Mouse (Mus musculus) forebrain, embryonic 13.5 days (tissue): ENCODE measurements at regions not wholly inside any gene's neighbourhood (a gene's known extent, or its start where the extent isn't known, plus 50 kb on each side); places are given as distances from the start of the nearest gene placed in this dataset.

ENCODE experiments used
- ATAC-seq: fragments of 200-750 bp; cut with Nextera tagmentation; 2 replicates; pipeline ENCODE4 v1.8.0; 2017
- H3K27ac ChIP-seq: fragments of 300-500 bp; sonication (generic); 2 replicates; pipeline ENCODE4 v1.5.1; 2015; ENCODE audit warnings: inconsistent platforms, mild to moderate bottlenecking, moderate library complexity
- H3K27me3 ChIP-seq: fragments of 300-500 bp; sonication (generic); 2 replicates; pipeline ENCODE4 v1.6.1; 2015; ENCODE audit warnings: mild to moderate bottlenecking, inconsistent platforms
- H3K36me3 ChIP-seq: fragments of 300-500 bp; sonication (generic); 2 replicates; pipeline ENCODE4 v1.6.1; 2015; ENCODE audit warnings: mild to moderate bottlenecking, inconsistent platforms; ENCODE audit not compliant: poor library complexity, severe bottlenecking
- H3K4me1 ChIP-seq: fragments of 300-500 bp; sonication (generic); 2 replicates; pipeline ENCODE4 v1.6.1; 2015; ENCODE audit warnings: inconsistent platforms
- H3K4me2 ChIP-seq: fragments of 300-500 bp; sonication (generic); 2 replicates; pipeline ENCODE4 v1.6.1; 2015; ENCODE audit warnings: inconsistent platforms, mild to moderate bottlenecking, moderate library complexity
- H3K4me3 ChIP-seq: fragments of 300-500 bp; sonication (generic); 2 replicates; pipeline ENCODE4 v1.5.1; 2015; ENCODE audit warnings: mild to moderate bottlenecking, inconsistent platforms
- H3K9ac ChIP-seq: fragments of 300-500 bp; sonication (generic); 2 replicates; pipeline ENCODE4 v1.6.1; 2015; ENCODE audit warnings: mild to moderate bottlenecking, inconsistent platforms
- H3K9me3 ChIP-seq: fragments of 300-500 bp; sonication (generic); replicated peaks from 2 replicates; pipeline ENCODE4 v1.6.1; 2016; ENCODE audit warnings: inconsistent platforms
- WGBS: fragments of 180-500 bp; shearing (Covaris S2); methylation state at CpG from one replicate; pipeline ENCODE4 v1.1.7; 2015; 5-methylcytosine and 5-hydroxymethylcytosine counted together

DNA sequence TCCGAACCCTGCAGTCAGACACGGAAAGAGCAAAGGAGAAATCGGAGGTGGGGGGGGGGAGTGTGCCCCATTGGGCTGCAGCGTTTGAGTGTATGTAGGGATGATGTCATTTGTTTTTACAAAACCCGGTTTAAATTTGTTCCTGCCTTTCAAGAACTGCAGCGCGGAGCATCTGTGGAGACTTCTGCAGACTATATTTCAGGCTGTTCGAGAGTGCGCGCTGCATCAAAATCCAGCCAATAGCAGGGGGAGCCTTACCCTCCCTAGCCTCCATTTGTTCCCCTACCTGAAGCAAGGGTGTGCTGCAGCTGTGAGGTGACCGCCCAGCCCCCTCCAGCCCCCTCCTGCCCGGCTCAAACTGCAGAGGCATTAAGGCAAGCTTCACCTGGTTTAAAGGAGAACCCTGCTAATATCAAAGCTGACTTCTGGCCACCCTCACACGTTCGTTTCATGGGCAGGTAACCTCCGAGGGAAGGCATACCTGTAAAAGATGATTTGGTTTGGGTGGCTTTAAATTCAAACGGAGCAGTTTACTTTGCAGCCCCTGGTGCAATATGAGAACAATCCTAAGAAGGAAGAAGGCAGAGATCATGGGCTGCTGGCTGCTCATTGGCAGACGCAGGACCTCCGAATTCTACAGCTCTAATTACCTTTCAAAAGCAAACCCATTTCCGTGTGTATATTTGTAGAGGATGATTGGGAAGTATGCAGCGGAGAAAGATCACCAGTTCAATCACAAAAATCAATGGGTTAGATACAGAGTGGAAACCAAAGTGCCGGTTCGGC lies 193.3 kb upstream of the Klf12 start:
- ATAC-seq, result peak; percentile 91
- Histone ChIP-seq H3K27ac (no peak overlapping the region), H3K9ac (peak overlapping the region; percentile 60), H3K36me3 (no peaks in the 10 kb centered on the region), H3K4me2 (peak overlapping the region; percentile 81), H3K27me3 (no peaks in the 10 kb centered on the region), H3K4me3 (peak overlapping the region; percentile 44), H3K4me1 (peaks cover 14% of the 10 kb centered on the region), H3K9me3 (no peaks in the 10 kb centered on the region)
- 8% methylated on average over 22 of the region's 22 CpGs for WGBS

DNA sequence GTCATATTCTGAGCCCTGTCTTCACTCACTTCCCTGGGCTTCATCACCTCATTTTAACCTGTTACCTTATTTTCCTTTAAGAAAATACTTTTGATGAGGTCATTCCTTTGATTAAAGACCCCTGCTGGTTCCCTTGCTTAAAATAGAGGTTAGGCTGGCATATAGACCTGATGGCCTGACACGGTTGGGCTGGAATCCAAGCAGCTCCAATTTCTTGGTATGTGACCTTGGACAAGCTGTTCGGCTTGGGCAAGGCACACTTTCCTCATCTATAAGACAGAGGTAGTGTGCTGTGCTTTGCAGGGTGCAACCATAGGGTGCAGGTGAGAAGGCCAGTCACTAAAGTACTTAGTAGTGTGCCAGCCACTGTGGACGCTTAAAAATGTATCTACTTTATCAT lies 183.8 kb upstream of the Klf12 start:
- no peak for ATAC-seq
- no peaks in the 10 kb centered on the region for H3K27me3 ChIP-seq
- no peaks in the 10 kb centered on the region for H3K4me1 ChIP-seq
- H3K4me2 ChIP-seq, result no peak overlapping the region
- no peak overlapping the region for H3K27ac ChIP-seq
- H3K4me3 ChIP-seq, result no peak overlapping the region
- no peak overlapping the region for H3K9ac ChIP-seq
- no peaks in the 10 kb centered on the region for H3K9me3 ChIP-seq
- no peaks in the 10 kb centered on the region for H3K36me3 ChIP-seq
- WGBS, result 88% methylated on average over 3 of the region's 3 CpGs

DNA sequence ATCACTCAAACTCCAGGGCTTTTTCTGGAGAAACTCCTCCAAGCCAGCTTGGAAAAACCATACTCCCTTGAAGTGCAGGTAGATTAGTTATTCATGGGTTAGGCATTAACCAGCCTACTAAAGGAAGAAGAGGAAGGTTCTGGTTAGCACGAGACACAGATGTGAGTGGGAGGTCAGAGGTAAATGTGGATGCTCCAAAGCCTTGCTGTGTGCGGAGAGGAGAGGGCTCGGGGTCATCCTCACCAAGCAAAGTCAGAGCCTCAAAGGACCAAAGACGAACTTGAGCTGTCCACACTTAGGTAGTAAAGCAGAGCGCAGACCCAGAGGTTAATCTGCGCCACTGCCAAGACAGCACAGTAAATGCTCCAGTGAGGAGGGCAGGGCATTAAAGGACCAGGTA lies 177.8 kb upstream of the Klf12 start:
- Histone ChIP-seq H3K27ac (peak overlapping the region; percentile 2; the same call in 1 of the 2 replicates), H3K9ac (no peak overlapping the region), H3K27me3 (no peaks in the 10 kb centered on the region), H3K4me2 (no peak overlapping the region), H3K4me3 (no peak overlapping the region), H3K4me1 (peaks cover 45% of the 10 kb centered on the region), H3K9me3 (no peaks in the 10 kb centered on the region), H3K36me3 (no peaks in the 10 kb centered on the region)
- ATAC-seq, result no peak
- 90% methylated on average over 6 of the region's 6 CpGs for WGBS

DNA sequence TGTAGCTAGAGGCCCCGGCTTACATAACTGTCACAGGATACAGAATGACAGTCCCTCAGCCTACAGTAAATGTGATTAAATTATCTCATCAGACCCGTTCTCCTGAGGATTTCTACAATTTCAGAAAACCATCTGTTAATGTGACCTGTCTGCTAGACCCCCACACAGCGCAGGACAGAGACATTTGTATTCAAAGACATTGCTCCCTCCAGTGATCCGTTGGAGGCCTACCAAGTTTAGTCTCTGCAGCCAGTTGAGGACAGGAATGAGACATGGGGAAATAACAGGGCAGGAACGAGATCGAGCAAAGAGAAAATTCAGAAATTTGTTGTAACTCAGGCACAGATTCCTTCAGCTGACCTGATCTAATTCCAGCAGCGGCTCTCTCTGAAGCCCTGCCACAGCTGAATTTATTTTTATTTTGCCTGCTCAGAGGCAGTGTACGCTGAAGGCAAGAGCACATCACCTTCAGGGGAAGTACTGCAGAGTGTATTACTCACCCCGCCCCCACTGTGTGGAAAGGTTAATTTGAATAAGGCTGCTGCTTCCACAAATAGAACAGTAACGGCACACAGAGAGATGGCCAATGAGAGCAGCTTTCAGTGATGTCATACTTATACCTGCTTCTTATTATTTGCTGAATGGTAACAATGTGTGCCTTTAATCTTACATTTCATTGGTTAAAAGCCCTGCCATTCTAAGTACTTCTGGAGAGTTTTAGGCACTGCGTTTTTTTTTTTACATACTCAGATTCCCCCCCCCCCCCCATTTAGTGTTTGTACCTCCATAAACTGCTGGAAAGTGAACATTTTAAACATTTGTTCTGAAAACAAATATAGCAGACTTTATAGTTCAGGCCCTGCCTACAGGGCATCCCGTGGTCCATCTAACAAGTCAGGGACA lies 176.9 kb upstream of the Klf12 start:
- H3K4me2 ChIP-seq, result peak overlapping the region; percentile 47
- 27% methylated on average over 12 of the region's 12 CpGs for WGBS
- peaks cover 45% of the 10 kb centered on the region for H3K4me1 ChIP-seq
- peak overlapping the region; percentile 37 for H3K9ac ChIP-seq
- no peaks in the 10 kb centered on the region for H3K36me3 ChIP-seq
- no peak overlapping the region for H3K4me3 ChIP-seq
- peak overlapping the region; percentile 81 for H3K27ac ChIP-seq
- peak; percentile 85 for ATAC-seq
- no peaks in the 10 kb centered on the region for H3K27me3 ChIP-seq
- H3K9me3 ChIP-seq, result no peaks in the 10 kb centered on the region

DNA sequence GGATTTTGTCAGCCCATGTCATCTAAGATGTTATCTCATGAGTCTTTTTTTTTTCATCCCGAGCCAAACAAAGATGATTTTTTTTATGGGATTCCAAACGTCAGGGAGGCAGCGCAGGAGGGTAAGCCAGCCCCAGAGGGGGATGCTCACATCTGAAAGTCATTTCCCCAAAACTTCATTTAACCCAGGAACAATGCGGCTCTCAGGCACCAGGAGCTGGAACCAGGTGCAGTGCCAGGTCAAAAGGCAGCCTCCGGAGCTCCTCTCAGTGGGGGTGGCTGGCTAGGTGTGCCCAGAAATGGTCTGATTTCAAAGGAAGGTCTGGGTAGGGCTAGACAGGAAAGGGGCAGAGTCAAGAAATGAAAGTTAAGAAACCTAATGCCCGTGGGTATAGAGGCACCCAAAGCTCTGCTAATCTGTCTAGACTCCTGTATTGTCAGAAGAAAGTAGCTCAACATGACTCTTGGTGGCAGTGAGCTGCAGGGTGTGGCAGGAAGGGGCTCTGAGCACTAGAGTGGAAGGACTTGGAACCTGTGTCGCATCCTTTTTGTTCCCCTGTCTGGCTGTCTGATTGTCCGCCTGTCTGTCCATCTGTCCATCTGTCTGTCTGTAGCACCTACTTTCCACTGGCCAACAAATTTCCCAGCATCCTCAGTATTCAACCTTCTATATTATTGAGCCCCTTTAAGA lies 175.3 kb upstream of the Klf12 start:
- ATAC-seq, result no peak
- H3K9me3 ChIP-seq, result no peaks in the 10 kb centered on the region
- WGBS, result 17% methylated on average over 8 of the region's 8 CpGs
- H3K9ac ChIP-seq, result peak overlapping the region; percentile 51
- peak overlapping the region; percentile 21 for H3K4me3 ChIP-seq
- peak overlapping the region; percentile 87 for H3K27ac ChIP-seq
- H3K4me1 ChIP-seq, result peaks cover 45% of the 10 kb centered on the region
- no peaks in the 10 kb centered on the region for H3K36me3 ChIP-seq
- peak overlapping the region; percentile 58 for H3K4me2 ChIP-seq
- no peaks in the 10 kb centered on the region for H3K27me3 ChIP-seq

DNA sequence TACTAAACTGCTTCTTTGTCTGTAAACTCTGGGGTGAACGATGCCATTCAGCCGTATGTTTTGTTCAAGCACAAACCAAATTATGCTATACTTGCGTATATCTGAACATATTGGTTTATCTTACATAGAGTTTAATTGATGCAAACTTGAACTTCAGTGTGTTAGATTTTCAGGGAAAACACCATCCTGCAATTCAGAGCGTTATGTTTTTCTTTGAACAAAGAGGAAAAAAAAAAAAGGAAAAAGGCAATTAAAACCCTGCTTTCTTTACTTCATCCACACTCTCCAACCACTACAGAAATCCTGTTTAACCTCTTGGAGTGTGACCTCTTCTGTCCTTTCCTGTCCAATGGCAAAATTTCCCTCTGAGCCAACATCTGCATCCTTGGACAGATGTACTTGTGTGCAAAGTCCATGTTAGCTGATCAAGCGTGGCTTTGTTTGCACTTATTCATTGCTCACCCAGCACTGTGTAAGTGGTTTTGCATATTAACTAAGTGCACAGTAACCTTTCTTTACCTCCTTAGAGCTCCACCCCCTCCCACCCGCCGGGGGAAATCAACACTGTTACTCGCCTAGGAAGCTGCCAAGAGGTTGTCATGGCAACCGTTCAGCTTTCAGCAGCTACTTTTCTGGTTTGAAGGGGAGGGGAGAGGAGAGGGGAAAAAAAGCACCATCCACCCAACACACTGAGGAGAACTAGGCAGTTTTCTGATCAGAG lies 174.4 kb upstream of the Klf12 start:
- peak overlapping the region; percentile 58 for H3K4me2 ChIP-seq
- H3K9me3 ChIP-seq, result no peaks in the 10 kb centered on the region
- 2% methylated on average over 9 of the region's 9 CpGs for WGBS
- H3K4me1 ChIP-seq, result peaks cover 45% of the 10 kb centered on the region
- H3K36me3 ChIP-seq, result no peaks in the 10 kb centered on the region
- no peaks in the 10 kb centered on the region for H3K27me3 ChIP-seq
- ATAC-seq, result peak; percentile 96
- peak overlapping the region; percentile 87 for H3K27ac ChIP-seq
- peak overlapping the region; percentile 21 for H3K4me3 ChIP-seq
- no peak overlapping the region for H3K9ac ChIP-seq

DNA sequence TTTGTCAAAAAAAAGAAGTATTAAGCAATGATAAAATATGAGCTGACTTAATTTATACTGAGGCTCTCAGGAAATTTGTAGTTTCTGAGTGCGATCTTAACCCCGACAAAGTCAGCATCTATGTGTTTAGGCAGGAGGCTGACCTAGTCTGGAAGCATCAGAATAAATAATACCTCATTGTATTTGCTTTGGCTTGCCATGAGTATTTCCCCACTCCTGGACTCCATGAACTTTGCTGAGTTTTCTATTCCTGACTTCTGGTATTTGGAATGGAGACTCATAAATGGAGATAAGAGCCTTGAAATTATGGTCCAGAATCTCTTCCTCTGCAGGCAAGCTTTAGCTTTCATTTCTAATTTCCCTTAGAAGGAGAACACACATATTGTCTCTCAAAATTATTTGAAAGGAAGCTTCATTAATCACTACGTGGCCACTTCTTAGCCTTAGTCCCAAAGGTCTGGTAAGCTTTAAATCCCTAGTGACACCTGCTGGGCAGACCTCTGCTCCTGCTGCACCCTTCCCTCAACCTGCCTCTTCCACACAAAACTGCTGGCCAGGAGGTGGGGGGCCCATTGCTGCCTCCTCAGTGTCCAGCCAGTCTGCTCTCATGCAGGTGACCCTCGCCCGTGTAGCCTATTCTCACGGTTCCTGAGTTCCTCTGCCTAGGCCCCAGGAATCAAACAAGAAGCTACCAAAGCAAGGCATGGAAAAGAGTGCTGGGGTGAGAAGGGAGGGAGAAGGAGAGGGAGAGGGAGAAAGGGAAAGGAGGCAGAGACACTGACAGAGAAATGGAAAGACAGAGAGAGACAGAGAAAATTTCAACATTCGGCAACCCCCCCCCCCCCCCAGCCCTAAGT lies 173.6 kb upstream of the Klf12 start:
- ATAC-seq, result 0 out of 2 replicates have a peak, but pooled peaks have one; percentile 4

DNA sequence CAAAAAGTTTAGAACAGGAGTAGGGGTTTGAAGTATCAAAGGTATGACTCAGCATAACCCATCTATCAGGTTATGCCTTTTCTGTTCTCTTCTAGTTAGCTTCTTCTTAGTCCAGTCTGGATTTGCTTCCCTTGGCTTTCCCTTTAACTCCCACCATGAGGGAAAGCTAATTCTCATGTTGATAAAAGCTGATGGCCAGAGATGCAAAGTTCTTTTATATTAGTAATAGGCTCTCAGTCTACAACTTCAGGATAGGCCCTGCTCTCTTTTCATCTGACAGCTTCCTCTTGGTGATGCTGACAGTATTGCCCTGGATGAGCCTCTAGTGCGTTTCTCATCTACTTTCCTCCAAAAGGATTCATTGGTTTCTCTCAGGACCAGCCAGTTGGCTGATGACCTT lies 161.7 kb upstream of the Klf12 start:
- ATAC-seq, result no peak
- no peaks in the 10 kb centered on the region for H3K9me3 ChIP-seq
- 89% methylated on average over 1 of the region's 1 CpGs for WGBS
- no peak overlapping the region for H3K4me3 ChIP-seq
- H3K27ac ChIP-seq, result no peak overlapping the region
- H3K27me3 ChIP-seq, result no peaks in the 10 kb centered on the region
- no peaks in the 10 kb centered on the region for H3K4me1 ChIP-seq
- H3K9ac ChIP-seq, result no peak overlapping the region
- H3K36me3 ChIP-seq, result no peaks in the 10 kb centered on the region
- no peak overlapping the region for H3K4me2 ChIP-seq

More for the DNA sequence above, 173.6 kb upstream of the Klf12 start:
- Histone ChIP-seq H3K4me2 (peak overlapping the region; percentile 27), H3K9ac (no peak overlapping the region; the same call in 1 of the 2 replicates), H3K36me3 (no peaks in the 10 kb centered on the region), H3K4me1 (peaks cover 45% of the 10 kb centered on the region), H3K4me3 (no peak overlapping the region), H3K27me3 (no peaks in the 10 kb centered on the region), H3K27ac (peak overlapping the region; percentile 87), H3K9me3 (no peaks in the 10 kb centered on the region)
- WGBS, result 28% methylated on average over 7 of the region's 7 CpGs

DNA sequence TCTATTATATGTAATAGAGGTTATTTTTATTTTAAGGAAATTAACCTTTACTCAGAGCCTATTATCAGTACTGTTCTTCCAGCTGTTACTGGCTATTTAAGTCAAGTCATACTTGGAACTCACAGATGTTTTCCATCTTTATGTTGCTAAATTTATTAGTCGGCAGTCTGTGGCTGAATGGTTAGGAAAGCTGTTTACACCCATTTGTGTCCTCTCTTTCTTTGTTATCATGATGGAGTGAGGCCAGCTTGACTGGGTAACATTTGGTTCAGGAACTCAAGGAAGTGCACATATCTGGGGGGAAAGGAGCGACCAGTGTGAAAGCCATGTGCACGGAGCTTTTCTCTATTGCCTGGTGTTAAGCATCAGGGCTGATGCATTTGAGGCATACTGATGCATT lies 160.4 kb upstream of the Klf12 start:
- no peak overlapping the region for H3K4me2 ChIP-seq
- 86% methylated on average over 3 of the region's 3 CpGs for WGBS
- no peaks in the 10 kb centered on the region for H3K9me3 ChIP-seq
- no peak overlapping the region for H3K27ac ChIP-seq
- H3K9ac ChIP-seq, result no peak overlapping the region
- no peak overlapping the region for H3K4me3 ChIP-seq
- H3K4me1 ChIP-seq, result no peaks in the 10 kb centered on the region
- H3K27me3 ChIP-seq, result no peaks in the 10 kb centered on the region
- H3K36me3 ChIP-seq, result no peaks in the 10 kb centered on the region
- ATAC-seq, result no peak

DNA sequence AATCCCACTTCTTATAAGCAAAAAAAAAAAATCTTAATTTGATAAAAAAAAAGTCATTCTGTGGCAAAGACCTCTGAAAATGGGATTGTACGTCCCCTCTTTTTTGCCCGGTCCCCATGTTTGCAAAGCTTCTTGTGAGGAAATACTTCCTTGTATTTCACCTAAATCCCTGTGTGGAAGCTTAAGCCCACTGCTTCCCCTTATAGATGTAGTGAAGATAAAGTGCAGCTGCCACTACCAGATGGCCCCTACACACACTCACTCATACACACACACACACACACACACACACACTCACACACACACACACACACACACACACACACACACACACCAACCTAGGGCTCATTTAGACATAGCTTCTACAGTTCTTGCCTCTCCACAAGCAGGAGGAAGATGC lies 159.6 kb upstream of the Klf12 start:
- Histone ChIP-seq H3K27ac (no peak overlapping the region), H3K9me3 (no peaks in the 10 kb centered on the region), H3K36me3 (no peaks in the 10 kb centered on the region), H3K4me3 (no peak overlapping the region), H3K4me2 (no peak overlapping the region), H3K4me1 (no peaks in the 10 kb centered on the region), H3K27me3 (no peaks in the 10 kb centered on the region), H3K9ac (no peak overlapping the region)
- no peak for ATAC-seq
- 90% methylated on average over 2 of the region's 2 CpGs for WGBS

DNA sequence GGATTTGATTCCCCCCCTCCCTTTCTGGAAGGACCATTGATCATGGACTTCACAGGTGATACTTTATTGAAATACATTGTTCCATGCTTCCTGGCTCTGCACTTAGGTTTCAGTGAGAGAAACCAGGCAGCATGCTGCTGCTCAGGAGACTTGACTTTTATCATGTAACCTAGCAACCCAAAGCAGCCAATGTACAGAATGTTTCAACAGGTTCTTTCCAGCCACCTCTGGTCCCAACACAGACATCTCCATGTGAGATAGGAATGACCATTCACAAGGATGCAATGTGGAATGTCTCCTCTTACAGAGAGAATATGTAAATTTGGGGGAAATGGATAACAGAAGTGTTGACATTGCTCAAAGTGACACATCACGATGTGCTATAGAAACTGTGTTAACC lies 153.1 kb upstream of the Klf12 start:
- no peak for ATAC-seq
- Histone ChIP-seq H3K4me1 (no peaks in the 10 kb centered on the region), H3K27ac (no peak overlapping the region), H3K4me3 (no peak overlapping the region), H3K27me3 (no peaks in the 10 kb centered on the region), H3K9me3 (no peaks in the 10 kb centered on the region), H3K36me3 (no peaks in the 10 kb centered on the region), H3K4me2 (no peak overlapping the region), H3K9ac (no peak overlapping the region)
- WGBS, result 89% methylated on average over 1 of the region's 1 CpGs
